Mouse (Mus musculus): ENCODE measurements at regions not wholly inside any gene's neighbourhood (a gene's known extent, or its start where the extent isn't known, plus 50 kb on each side); places are given as distances from the start of the nearest gene placed in this dataset.

DNA sequence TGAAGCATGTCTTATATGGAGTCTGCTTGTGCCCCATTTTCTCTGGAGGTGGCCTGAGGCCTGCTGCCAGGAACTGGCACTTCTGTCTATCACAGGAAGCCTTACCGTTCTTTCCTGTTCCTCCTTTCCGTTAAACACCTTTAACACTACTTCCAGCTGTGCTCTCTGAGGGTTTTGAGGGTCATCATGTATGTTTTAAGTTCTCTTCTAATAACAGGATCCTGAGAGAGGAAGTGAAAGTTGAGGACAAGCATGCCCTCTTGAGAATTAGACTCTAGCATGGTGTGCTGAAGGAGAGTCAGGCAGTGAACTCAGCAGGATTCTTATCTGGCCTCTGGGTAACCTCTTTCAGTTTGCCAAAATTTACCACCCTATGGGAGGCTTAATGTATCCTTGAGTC, 418.0 kb upstream of the 9430069I07Rik start:
- in situ Hi-C loops (cut with MboI; ENCODE audit: unreplicated experiment in 2 of 2), result loop anchor here in 1 of 2 experiments (10.0 kb wide), 2 partner anchors 179 to 721 kb away; no protein-coding TSS in a partner anchor

DNA sequence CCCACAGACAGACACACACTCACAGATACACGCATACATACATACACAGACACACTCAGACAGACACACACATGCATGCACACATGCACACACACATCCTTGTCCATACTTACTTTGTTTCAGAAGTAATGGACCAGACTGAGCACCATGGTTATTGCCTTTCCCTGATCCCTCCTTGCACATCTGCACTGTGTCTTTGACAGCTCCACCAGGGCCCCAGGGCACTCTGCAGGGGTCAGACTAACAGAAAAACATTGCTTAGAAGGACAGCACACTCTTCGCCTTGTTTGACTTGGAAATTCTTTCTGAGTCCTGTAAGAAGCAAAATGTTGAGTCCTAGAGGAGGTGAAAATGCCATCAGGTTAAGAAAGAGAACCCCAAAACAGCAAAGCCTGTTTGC, 394.1 kb upstream of the 9430069I07Rik start:
- in situ Hi-C loops (cut with MboI; ENCODE audit: unreplicated experiment in 2 of 2), result no loop called here

DNA sequence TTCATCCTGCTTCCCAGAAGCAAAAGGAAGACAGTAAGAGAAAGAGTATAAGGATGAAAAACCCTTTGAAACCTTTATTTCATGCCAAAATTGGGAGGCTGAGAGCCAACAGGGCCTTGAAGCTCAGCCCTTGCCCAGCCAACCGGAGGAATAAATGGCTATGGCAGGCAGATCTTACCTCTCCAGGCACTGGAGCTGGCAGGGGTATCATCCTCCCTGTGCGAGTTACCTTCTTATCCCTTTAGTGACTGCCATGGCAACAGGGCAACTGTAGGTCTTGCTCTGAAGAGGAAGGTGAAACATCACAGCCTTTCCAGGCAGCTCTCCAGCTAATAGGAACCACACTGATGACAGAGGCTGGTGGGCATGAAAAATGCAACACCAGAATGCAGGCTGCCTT, 393.3 kb upstream of the 9430069I07Rik start:
- in situ Hi-C loops (cut with MboI; ENCODE audit: unreplicated experiment in 2 of 2), result no loop called here

DNA sequence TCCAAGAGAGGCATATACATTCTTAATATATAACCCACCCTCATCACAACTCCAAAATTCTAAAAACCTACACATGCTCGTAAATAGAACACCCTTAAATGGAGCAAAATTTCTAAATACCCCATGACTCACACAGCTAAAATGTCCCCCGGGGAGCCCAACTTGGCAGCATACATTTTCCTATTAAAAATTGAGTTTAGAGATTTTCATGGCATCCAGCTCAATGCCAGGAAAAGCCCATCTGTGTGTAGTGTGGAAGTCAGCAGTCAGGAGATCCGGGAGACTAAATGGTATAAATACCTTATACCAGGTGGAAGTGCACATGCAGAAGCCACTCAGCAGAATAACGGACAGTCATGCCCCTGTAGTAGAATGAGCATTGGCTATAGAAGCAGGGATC, 389.4 kb upstream of the 9430069I07Rik start:
- in situ Hi-C loops (cut with MboI; ENCODE audit: unreplicated experiment in 2 of 2), result loop anchor here (5.0 to 25.0 kb wide), 8 partner anchors 68 to 798 kb away; no protein-coding TSS in a partner anchor

GRCm38 (mm10) chr15:34743130-34743782, 385.6 kb upstream of the 9430069I07Rik start:
- in situ Hi-C loops (cut with MboI; ENCODE audit: unreplicated experiment in 2 of 2), result loop anchor here (5.0 to 25.0 kb wide), 8 partner anchors 72 to 802 kb away; no protein-coding TSS in a partner anchor

DNA sequence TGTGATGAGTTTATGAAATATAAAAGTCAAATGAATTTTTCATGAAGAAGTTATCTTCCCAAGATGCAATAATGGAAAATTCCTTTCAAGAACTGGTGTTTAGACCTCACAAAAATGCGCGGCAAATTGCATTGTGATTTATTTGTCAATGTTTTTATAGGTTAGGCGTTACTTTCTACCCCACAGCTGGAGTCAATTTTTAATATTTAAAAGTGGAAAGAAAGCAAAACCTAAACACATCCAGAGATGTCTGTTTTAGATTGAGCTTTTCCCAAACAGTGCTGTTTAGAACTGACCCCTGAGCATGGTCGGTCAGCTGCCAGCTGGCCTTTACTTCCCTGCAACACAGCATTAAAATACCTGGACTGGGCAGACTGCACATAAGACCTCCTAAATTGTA, 383.8 kb upstream of the 9430069I07Rik start:
- in situ Hi-C loops (cut with MboI; ENCODE audit: unreplicated experiment in 2 of 2), result loop anchor here (5.0 to 25.0 kb wide), 8 partner anchors 73 to 803 kb away; no protein-coding TSS in a partner anchor
